Mouse (Mus musculus) kidney, embryonic 14.5 days (tissue): ENCODE measurements around the gene Snrnp48. TPM values are rescaled to one million over a fixed set of nuclear protein-coding genes. Genes with fewer than 3 reads are reported as not detected.

ENCODE experiments used
- ATAC-seq: fragments of 200-750 bp; cut with Nextera tagmentation; 2 replicates; pipeline ENCODE4 v1.8.0; 2017; ENCODE audit warnings: moderate number of reproducible peaks, mild to moderate bottlenecking, moderate TSS enrichment, moderate library complexity; ENCODE audit not compliant: low FRiP score, low TSS enrichment
- H3K27ac ChIP-seq: fragments of 300-500 bp; sonication (generic); 2 replicates; pipeline ENCODE4 v1.5.1; 2014; ENCODE audit warnings: low read depth, mild to moderate bottlenecking, low read length, moderate library complexity, mixed read lengths
- H3K27me3 ChIP-seq: fragments of 300-500 bp; sonication (generic); 2 replicates; pipeline ENCODE4 v1.6.1; 2014; ENCODE audit warnings: mild to moderate bottlenecking, low read length; ENCODE audit not compliant: control insufficient read depth, insufficient read depth
- H3K36me3 ChIP-seq: fragments of 300-500 bp; sonication (generic); 2 replicates; pipeline ENCODE4 v1.6.1; 2014; ENCODE audit warnings: low read length, mixed read lengths; ENCODE audit not compliant: control insufficient read depth, insufficient read depth
- H3K4me1 ChIP-seq: fragments of 300-500 bp; sonication (generic); 2 replicates; pipeline ENCODE4 v1.6.1; 2014; ENCODE audit warnings: low read length, mixed read lengths; ENCODE audit not compliant: control insufficient read depth, insufficient read depth
- H3K4me2 ChIP-seq: fragments of 300-500 bp; sonication (generic); replicated peaks from 2 replicates; pipeline ENCODE4 v1.6.1; 2014; ENCODE audit warnings: low read depth, mild to moderate bottlenecking, low read length
- H3K4me3 ChIP-seq: fragments of 300-500 bp; sonication (generic); 2 replicates; pipeline ENCODE4 v1.5.1; 2014; ENCODE audit warnings: mild to moderate bottlenecking, low read length
- H3K9ac ChIP-seq: fragments of 300-500 bp; sonication (generic); 2 replicates; pipeline ENCODE4 v1.6.1; 2014; ENCODE audit warnings: low read depth, mild to moderate bottlenecking, low read length, moderate library complexity
- H3K9me3 ChIP-seq: fragments of 300-500 bp; sonication (generic); 2 replicates; pipeline ENCODE4 v1.6.1; 2016; ENCODE audit warnings: low read length; ENCODE audit not compliant: control insufficient read depth
- WGBS: fragments of 180-500 bp; shearing (Covaris S2); extraction: QIAGEN DNeasy Blood & Tissue Kit; methylation state at CpG from one replicate; pipeline ENCODE4 v1.1.7; 2014; 5-methylcytosine and 5-hydroxymethylcytosine counted together
- polyA plus RNA-seq: library from polyadenylated mRNA; unstranded; fragments of >200 nt; fragmentation: Nextera tagmentation; extraction: Ambion mirVana; gene quantifications from 2 replicates; pipeline ENCODE4 v1.2.1, GENCODE M21; 2014

Gene Snrnp48
- polyA plus RNA-seq, 1 experiment from 2014 or later, result 44.0 TPM

- 73% methylated on average over 3 of the region's 3 CpGs for WGBS
- Histone ChIP-seq H3K4me2 (no peak overlapping the region), H3K4me3 (no peak overlapping the region), H3K9ac (no peak overlapping the region), H3K27ac (no peak overlapping the region), H3K4me1 (no peaks in the 10 kb centered on the region), H3K9me3 (no peaks in the 10 kb centered on the region), H3K27me3 (no peaks in the 10 kb centered on the region), H3K36me3 (no peaks in the 10 kb centered on the region)
- no peak for ATAC-seq
Measured at GRCm38 (mm10) chr13:38235370-38235769, 30.6 kb downstream of the Snrnp48 start.

- 61% methylated on average over 5 of the region's 5 CpGs for WGBS
Measured at GRCm38 (mm10) chr13:38248151-38248550, 43.4 kb downstream of the Snrnp48 start.

GRCm38 (mm10) chr13:38251226-38251625 is 46.5 kb downstream of the Snrnp48 start:
- no peaks in the 10 kb centered on the region for H3K27me3 ChIP-seq
- no peak for ATAC-seq
- no peaks in the 10 kb centered on the region for H3K4me1 ChIP-seq
- no peak overlapping the region for H3K27ac ChIP-seq
- H3K4me3 ChIP-seq, result no peak overlapping the region
- no peaks in the 10 kb centered on the region for H3K9me3 ChIP-seq
- H3K4me2 ChIP-seq, result no peak overlapping the region
- H3K36me3 ChIP-seq, result no peaks in the 10 kb centered on the region
- no peak overlapping the region for H3K9ac ChIP-seq
- 79% methylated on average over 3 of the region's 3 CpGs for WGBS

More at GRCm38 (mm10) chr13:38248151-38248550, 43.4 kb downstream of the Snrnp48 start:
- no peak for ATAC-seq
- Histone ChIP-seq H3K27me3 (no peaks in the 10 kb centered on the region), H3K4me3 (no peak overlapping the region), H3K9ac (no peak overlapping the region), H3K4me2 (no peak overlapping the region), H3K36me3 (no peaks in the 10 kb centered on the region), H3K27ac (no peak overlapping the region), H3K9me3 (no peaks in the 10 kb centered on the region), H3K4me1 (no peaks in the 10 kb centered on the region)

- no peak overlapping the region for H3K9ac ChIP-seq
- H3K4me3 ChIP-seq, result no peak overlapping the region
- no peak overlapping the region for H3K27ac ChIP-seq
- no peaks in the 10 kb centered on the region for H3K4me1 ChIP-seq
- WGBS, result 84% methylated on average over 9 of the region's 9 CpGs
- H3K4me2 ChIP-seq, result no peak overlapping the region
- H3K36me3 ChIP-seq, result no peaks in the 10 kb centered on the region
- no peak for ATAC-seq
- H3K27me3 ChIP-seq, result no peaks in the 10 kb centered on the region
- no peaks in the 10 kb centered on the region for H3K9me3 ChIP-seq
Measured at GRCm38 (mm10) chr13:38253696-38254095, 49.0 kb downstream of the Snrnp48 start.

GRCm38 (mm10) chr13:38258901-38259300 is 54.2 kb downstream of the Snrnp48 start:
- no peak for ATAC-seq
- Histone ChIP-seq H3K36me3 (no peaks in the 10 kb centered on the region), H3K4me3 (no peak overlapping the region), H3K27me3 (no peaks in the 10 kb centered on the region), H3K9ac (no peak overlapping the region), H3K4me1 (no peaks in the 10 kb centered on the region), H3K27ac (no peak overlapping the region), H3K9me3 (no peaks in the 10 kb centered on the region), H3K4me2 (no peak overlapping the region)
- WGBS, result 32% methylated on average over 2 of the region's 2 CpGs

GRCm38 (mm10) chr13:38269055-38269692 is 64.4 kb downstream of the Snrnp48 start:
- Histone ChIP-seq H3K36me3 (no peaks in the 10 kb centered on the region), H3K9me3 (no peaks in the 10 kb centered on the region; the same call in 1 of the 2 replicates), H3K9ac (no peak overlapping the region), H3K27me3 (no peaks in the 10 kb centered on the region), H3K4me3 (no peak overlapping the region), H3K4me1 (no peaks in the 10 kb centered on the region), H3K4me2 (no peak overlapping the region), H3K27ac (no peak overlapping the region)
- WGBS, result 81% methylated on average over 8 of the region's 8 CpGs
- ATAC-seq, result no peak

GRCm38 (mm10) chr13:38272624-38273023 is 67.9 kb downstream of the Snrnp48 start:
- ATAC-seq, result no peak
- 63% methylated on average over 3 of the region's 3 CpGs for WGBS
- H3K9ac ChIP-seq, result no peak overlapping the region
- H3K4me3 ChIP-seq, result no peak overlapping the region
- no peaks in the 10 kb centered on the region for H3K4me1 ChIP-seq
- H3K27ac ChIP-seq, result no peak overlapping the region
- H3K9me3 ChIP-seq, result no peaks in the 10 kb centered on the region
- H3K27me3 ChIP-seq, result no peaks in the 10 kb centered on the region
- no peaks in the 10 kb centered on the region for H3K36me3 ChIP-seq
- no peak overlapping the region for H3K4me2 ChIP-seq

Other genes starting within 250 kb of the Snrnp48 start
- gene Ssr1, start 210.7 kb upstream of the Snrnp48 start, polyA plus RNA-seq, result 76.7 and 133 TPM in 2 replicates
- 50.8 and 62.3 TPM in 2 replicates for gene Riok1, start 167.9 kb upstream of the Snrnp48 start, polyA plus RNA-seq
- 0.90 and 1.1 TPM in 2 replicates for gene Cage1, start 167.9 kb upstream of the Snrnp48 start, polyA plus RNA-seq
- gene Dsp, start 53.6 kb upstream of the Snrnp48 start, polyA plus RNA-seq, result 4.5 and 8.8 TPM in 2 replicates
- 1.6 and 1.7 TPM in 2 replicates for gene Bmp6, start 140.2 kb downstream of the Snrnp48 start, polyA plus RNA-seq